Mouse (Mus musculus): Measurements from ENCODE around the gene Ugt1a9. TPM values are rescaled to one million over a fixed set of nuclear protein-coding genes. Genes with fewer than 3 reads are reported as not detected.
"Not testable (repeated sequence)": the region's sequence is repeated elsewhere in the genome, so short reads cannot be mapped to it uniquely, and the experiment has no call there.

Gene Ugt1a9
- total and polyA plus RNA-seq, 3 experiments: 0.27 TPM; not detected in 2

DNA sequence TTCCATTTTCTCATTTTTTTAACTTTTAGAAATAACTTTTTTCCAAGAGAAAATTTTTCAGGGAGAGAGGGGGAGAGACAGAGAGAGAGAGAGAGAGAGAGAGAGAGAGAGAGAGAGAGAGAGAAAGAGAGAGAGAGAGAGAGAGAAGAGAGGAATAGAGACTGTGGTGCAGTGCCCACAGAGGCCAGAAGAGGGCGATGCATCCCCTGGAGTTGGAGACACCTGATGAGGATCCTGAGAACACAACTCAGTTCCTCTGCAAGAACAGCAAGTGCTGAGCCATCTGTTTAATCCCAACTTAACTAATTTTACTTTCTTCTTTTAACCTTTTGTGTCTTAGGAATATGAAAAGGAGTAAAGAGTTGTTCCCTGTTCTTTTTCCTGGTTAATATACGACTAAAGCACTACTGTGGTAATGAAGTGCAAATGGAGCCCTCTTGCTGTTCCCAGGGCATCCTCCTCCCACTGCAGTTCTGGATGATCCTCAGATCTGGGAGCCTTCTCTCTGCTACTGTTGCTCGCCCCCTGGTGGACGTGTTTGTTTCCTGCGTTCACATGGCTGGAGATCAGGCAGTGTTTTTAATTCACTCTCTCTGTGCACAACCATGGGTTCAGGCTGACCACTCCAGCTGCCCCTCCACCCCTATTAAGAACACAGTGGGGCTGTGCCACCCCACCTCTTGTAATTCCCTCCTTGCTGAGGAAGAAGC is 73.5 kb downstream of the Ugt1a9 start:
- not testable (repeated sequence) for H3K9me3 ChIP-seq (replicated peaks); H3K4me3 ChIP-seq (ENCODE audit: low read depth, low read length)
- peak; percentile 25; the same call in 1 of the 2 replicates for TF ChIP-seq CTCF (IDR thresholded peaks at IDR 0.05; ENCODE audit: low read depth, low read length)

GRCm38 (mm10) chr1:88145278-88145677 is 74.7 kb downstream of the Ugt1a9 start:
- not testable (repeated sequence) for H3K4me3 ChIP-seq (ENCODE audit: low read depth, low read length); H3K9me3 ChIP-seq (replicated peaks); DNase-seq (ENCODE audit: low spot score); H3K27me3 ChIP-seq (ENCODE audit: insufficient read depth, low read length); H3K36me3 ChIP-seq (replicated peaks); ATAC-seq (ENCODE audit: extremely low read depth, insufficient number of reproducible peaks, low FRiP score, poor library complexity, severe bottlenecking)
- peaks cover 11% of the 10 kb centered on the region; the same call in 1 of the 2 replicates for H3K4me1 ChIP-seq (ENCODE audit: insufficient read depth, low read depth, low read length)

More for the DNA sequence above, 73.5 kb downstream of the Ugt1a9 start:
- ATAC-seq (ENCODE audit: extremely low read depth, insufficient number of reproducible peaks, low FRiP score, poor library complexity, severe bottlenecking): peak; percentile 45; the same call in 1 of the 2 replicates
- not testable (repeated sequence) for DNase-seq (ENCODE audit: low spot score); H3K27me3 ChIP-seq (ENCODE audit: insufficient read depth, low read length); H3K36me3 ChIP-seq (replicated peaks)
- H3K4me1 ChIP-seq (ENCODE audit: insufficient read depth, low read depth, low read length): peaks cover 11% of the 10 kb centered on the region; the same call in 1 of the 2 replicates

GRCm38 (mm10) chr1:88150133-88150532 is 79.5 kb downstream of the Ugt1a9 start:
- H3K9me3 ChIP-seq (replicated peaks); H3K4me1 ChIP-seq (ENCODE audit: insufficient read depth, low read depth, low read length); H3K27me3 ChIP-seq (ENCODE audit: insufficient read depth, low read length); DNase-seq (ENCODE audit: low spot score); H3K36me3 ChIP-seq (replicated peaks); H3K4me3 ChIP-seq (ENCODE audit: low read depth, low read length): not testable (repeated sequence)
- peak; percentile 42; the same call in 1 of the 2 replicates for ATAC-seq (ENCODE audit: extremely low read depth, insufficient number of reproducible peaks, low FRiP score, poor library complexity, severe bottlenecking)

DNA sequence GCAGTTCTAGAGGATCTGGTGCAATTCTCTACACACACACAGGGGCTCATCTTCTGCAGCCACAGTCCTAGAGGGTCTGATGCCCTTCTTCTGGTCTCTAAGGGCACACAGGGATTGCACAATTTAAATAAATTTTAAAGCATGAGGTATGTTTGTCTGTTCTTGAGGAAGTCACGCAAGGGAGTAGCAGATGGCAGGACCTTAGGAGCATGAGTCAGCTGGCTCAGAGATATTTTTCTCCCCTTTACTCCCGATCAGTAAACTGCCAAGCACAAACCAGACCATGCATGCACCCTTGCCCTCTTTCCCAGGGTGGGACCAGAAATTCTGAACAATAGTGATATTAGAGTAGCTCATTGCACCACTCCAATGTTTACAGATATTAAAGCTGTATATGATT is 87.8 kb downstream of the Ugt1a9 start:
- DNase-seq (ENCODE audit: low spot score) (no peak), ATAC-seq (ENCODE audit: extremely low read depth, insufficient number of reproducible peaks, low FRiP score, poor library complexity, severe bottlenecking) (peak; percentile 45; the same call in 1 of the 2 replicates)
- Histone ChIP-seq H3K4me1 (ENCODE audit: insufficient read depth, low read depth, low read length) (no peaks in the 10 kb centered on the region; the same call in 1 of the 2 replicates), H3K36me3 (replicated peaks) (no peaks in the 10 kb centered on the region), H3K9me3 (replicated peaks) (no peaks in the 10 kb centered on the region), H3K4me3 (ENCODE audit: low read depth, low read length) (no peak overlapping the region), H3K27me3 (ENCODE audit: insufficient read depth, low read length) (0 out of 2 replicates have a peak, but pooled peaks cover 2% of the 10 kb centered on the region)
- TF ChIP-seq POLR2AphosphoS5 (IDR thresholded peaks at IDR 0.05; ENCODE audit: insufficient replicate concordance, low read depth, low read length): no peak
- no peak for TF ChIP-seq TAL1 (conservative IDR thresholded peaks at IDR 0.05; ENCODE audit: low read depth, low read length)
- TF ChIP-seq CTCF (IDR thresholded peaks at IDR 0.05; ENCODE audit: low read depth, low read length): no peak

DNA sequence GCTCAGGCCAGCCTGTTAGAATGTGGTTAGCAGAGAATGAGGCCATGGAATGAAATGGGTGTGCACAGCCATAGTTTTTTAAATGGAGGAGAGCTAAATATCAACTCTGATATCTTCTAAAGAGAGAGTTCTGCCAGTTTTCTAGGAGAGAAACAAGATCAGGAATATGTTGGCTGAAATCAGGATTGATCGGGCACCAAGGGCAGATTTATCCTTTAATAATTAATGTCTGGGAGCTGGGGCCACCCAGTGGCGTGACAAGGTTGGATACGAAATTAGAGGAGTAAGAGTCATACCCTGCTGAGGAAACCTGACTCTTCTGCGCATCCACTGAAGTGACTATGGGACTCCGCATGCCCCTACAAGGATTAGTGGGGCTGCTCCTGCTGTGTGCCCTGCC is 95.1 kb downstream of the Ugt1a9 start, which contains the start of gene Ugt1a5:
Gene Ugt1a5 (plus strand): TSS at position 302 of the 400 bp plus-strand sequence.
- ATAC-seq (ENCODE audit: extremely low read depth, insufficient number of reproducible peaks, low FRiP score, poor library complexity, severe bottlenecking) (no peak), DNase-seq (ENCODE audit: low spot score) (no peak)
- no peak within 1 kb of the TSS for H3K4me3 ChIP-seq (ENCODE audit: low read depth, low read length)
- H3K36me3 ChIP-seq (replicated peaks): no peaks in the 10 kb centered on the region
- H3K4me1 ChIP-seq (ENCODE audit: insufficient read depth, low read depth, low read length): no peaks in the 10 kb centered on the region
- 0 out of 2 replicates have a peak, but pooled peaks cover under 1% of the 10 kb centered on the region for H3K9me3 ChIP-seq (replicated peaks)
- H3K27me3 ChIP-seq (ENCODE audit: insufficient read depth, low read length): peaks cover 2% of the 10 kb centered on the region; the same call in 1 of the 2 replicates
- TF ChIP-seq POLR2AphosphoS5 (IDR thresholded peaks at IDR 0.05; ENCODE audit: insufficient replicate concordance, low read depth, low read length): no peak
- no peak for TF ChIP-seq GATA2 (IDR thresholded peaks at IDR 0.05; ENCODE audit: borderline replicate concordance, low read depth, low read length)
- no peak for TF ChIP-seq CTCF (IDR thresholded peaks at IDR 0.05; ENCODE audit: low read depth, low read length)
- TF ChIP-seq GATA1 (IDR thresholded peaks at IDR 0.05; ENCODE audit: borderline replicate concordance, low read length): no peak
- TF ChIP-seq TAL1 (conservative IDR thresholded peaks at IDR 0.05; ENCODE audit: low read depth, low read length): no peak

GRCm38 (mm10) chr1:88172190-88172589 is 101.6 kb downstream of the Ugt1a9 start:
- not testable (repeated sequence) for H3K27me3 ChIP-seq (ENCODE audit: insufficient read depth, low read length); ATAC-seq (ENCODE audit: extremely low read depth, insufficient number of reproducible peaks, low FRiP score, poor library complexity, severe bottlenecking); H3K4me1 ChIP-seq (ENCODE audit: insufficient read depth, low read depth, low read length); H3K4me3 ChIP-seq (ENCODE audit: low read depth, low read length); DNase-seq (ENCODE audit: low spot score); H3K36me3 ChIP-seq (replicated peaks)
- H3K9me3 ChIP-seq (replicated peaks): peaks cover 23% of the 10 kb centered on the region

DNA sequence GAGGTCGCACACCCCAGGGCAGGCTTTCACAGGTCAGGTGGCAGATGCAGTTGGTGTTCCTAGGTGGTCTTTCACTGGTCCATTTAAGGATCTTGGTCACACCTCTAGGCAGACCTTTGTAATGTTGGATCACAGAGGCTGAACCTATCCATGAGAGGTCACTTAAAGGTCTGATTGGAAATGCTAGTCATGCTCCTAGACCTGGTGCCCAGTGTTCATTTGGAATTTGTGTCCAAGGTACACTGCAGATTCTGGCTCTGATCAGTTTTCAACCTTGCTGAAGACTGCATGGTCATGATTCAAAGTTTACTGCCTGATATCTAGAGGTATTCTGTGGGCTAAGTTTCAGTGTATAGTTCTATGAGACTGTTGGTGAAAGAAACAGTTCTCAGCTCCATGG is 109.1 kb downstream of the Ugt1a9 start:
- Histone ChIP-seq H3K4me1 (ENCODE audit: insufficient read depth, low read depth, low read length) (no peaks in the 10 kb centered on the region), H3K4me3 (ENCODE audit: low read depth, low read length) (no peak overlapping the region), H3K36me3 (replicated peaks) (no peaks in the 10 kb centered on the region), H3K9me3 (replicated peaks) (peaks cover 16% of the 10 kb centered on the region), H3K27me3 (ENCODE audit: insufficient read depth, low read length) (no peaks in the 10 kb centered on the region)
- DNase-seq (ENCODE audit: low spot score) (no peak), ATAC-seq (ENCODE audit: extremely low read depth, insufficient number of reproducible peaks, low FRiP score, poor library complexity, severe bottlenecking) (no peak)
- no peak for TF ChIP-seq GATA2 (IDR thresholded peaks at IDR 0.05; ENCODE audit: borderline replicate concordance, low read depth, low read length)
- TF ChIP-seq GATA1 (IDR thresholded peaks at IDR 0.05; ENCODE audit: borderline replicate concordance, low read length): no peak
- TF ChIP-seq TAL1 (conservative IDR thresholded peaks at IDR 0.05; ENCODE audit: low read depth, low read length): no peak
- no peak for TF ChIP-seq CTCF (IDR thresholded peaks at IDR 0.05; ENCODE audit: low read depth, low read length)
- TF ChIP-seq POLR2AphosphoS5 (IDR thresholded peaks at IDR 0.05; ENCODE audit: insufficient replicate concordance, low read depth, low read length): no peak
